Mouse (Mus musculus) frontal cortex, postnatal 14 days (tissue): ENCODE data around the gene Mrfap1.

ENCODE experiments used
- DNase-seq, 2 experiments: peaks; one replicate each; pipeline ENCODE4 v3.0.0; 2022; ENCODE audit warnings: low spot score in 2 of 2

Gene Mrfap1

GRCm38 (mm10) chr5:36786052-36786451, 10.5 kb downstream of the Mrfap1 start:
- DNase-seq, result no peak

- no peak for DNase-seq
Measured at GRCm38 (mm10) chr5:36779512-36779911, 17.1 kb downstream of the Mrfap1 start.

GRCm38 (mm10) chr5:36778901-36779300, 17.7 kb downstream of the Mrfap1 start:
- no peak for DNase-seq

- no peak for DNase-seq
Measured at GRCm38 (mm10) chr5:36777186-36777585, 19.4 kb downstream of the Mrfap1 start.

GRCm38 (mm10) chr5:36776021-36776575, 20.5 kb downstream of the Mrfap1 start:
- DNase-seq, result no peak

- no peak for DNase-seq
Measured at GRCm38 (mm10) chr5:36775317-36775716, 21.3 kb downstream of the Mrfap1 start.

- no peak for DNase-seq
Measured at GRCm38 (mm10) chr5:36772586-36772985, 24.0 kb downstream of the Mrfap1 start.

- no peak for DNase-seq
Measured at GRCm38 (mm10) chr5:36769603-36770002, 27.0 kb downstream of the Mrfap1 start.

GRCm38 (mm10) chr5:36766958-36767703, 29.4 kb downstream of the Mrfap1 start:
- no peak for DNase-seq

- no peak for DNase-seq
Measured at GRCm38 (mm10) chr5:36759848-36760247, 36.7 kb downstream of the Mrfap1 start.

GRCm38 (mm10) chr5:36757033-36757432, 39.5 kb downstream of the Mrfap1 start:
- DNase-seq, result no peak

- no peak for DNase-seq
Measured at GRCm38 (mm10) chr5:36750119-36751078, 46.2 kb downstream of the Mrfap1 start.

GRCm38 (mm10) chr5:36748536-36749061, 48.0 kb downstream of the Mrfap1 start, which contains the start of gene Bloc1s4:
TSS of gene Bloc1s4 (minus strand) at chr5:36748650.
- peak; percentile 88 to 89 for DNase-seq

GRCm38 (mm10) chr5:36747794-36748535, 48.6 kb downstream of the Mrfap1 start:
- DNase-seq, result no peak

GRCm38 (mm10) chr5:36747071-36747470, 49.5 kb downstream of the Mrfap1 start:
- DNase-seq, result no peak
